Mouse (Mus musculus): ENCODE data around the gene Tex52. TPM values are rescaled to one million over a fixed set of nuclear protein-coding genes. Genes with fewer than 3 reads are reported as not detected.

Gene Tex52
- total and polyA plus RNA-seq, 2 experiments = not detected

- Histone ChIP-seq H3K4me3 (ENCODE audit: insufficient read depth, low read depth, low read length) (no peak overlapping the region), H3K4me1 (ENCODE audit: control insufficient read depth, insufficient read depth, low read length) (0 out of 2 replicates have a peak, but pooled peaks cover 2% of the 10 kb centered on the region), H3K79me2 (ENCODE audit: control insufficient read depth, insufficient read depth, low read length) (no peaks in the 10 kb centered on the region), H3K27ac (replicated peaks; ENCODE audit: insufficient read depth, low read depth, low read length) (no peak overlapping the region), H3K9ac (ENCODE audit: low read depth, low read length) (no peak overlapping the region), H3K27me3 (ENCODE audit: control insufficient read depth, insufficient read depth, low read length) (no peaks in the 10 kb centered on the region), H3K36me3 (ENCODE audit: control insufficient read depth, insufficient read depth, low read length) (no peaks in the 10 kb centered on the region)
- WGBS = 34% methylated on average over 21 of the region's 21 CpGs
- no peak for DNase-seq (ENCODE audit: extremely low read depth, low read depth, low spot score)
- TF ChIP-seq CTCF (IDR thresholded peaks at IDR 0.05; ENCODE audit: low read depth, low read length) = no peak
- TF ChIP-seq POLR2A (IDR thresholded peaks at IDR 0.05; ENCODE audit: extremely low read depth, insufficient read depth, low read length) = no peak
These were observed 24.3 kb downstream of the Tex52 start for GRCm38 (mm10) chr6:128399421-128400185.

GRCm38 (mm10) chr6:128404708-128405107 lies 29.5 kb downstream of the Tex52 start:
- Histone ChIP-seq H3K79me2 (ENCODE audit: control insufficient read depth, insufficient read depth, low read length) (no peaks in the 10 kb centered on the region), H3K27me3 (ENCODE audit: control insufficient read depth, insufficient read depth, low read length) (no peaks in the 10 kb centered on the region), H3K27ac (replicated peaks; ENCODE audit: insufficient read depth, low read depth, low read length) (no peak overlapping the region), H3K4me1 (ENCODE audit: control insufficient read depth, insufficient read depth, low read length) (no peaks in the 10 kb centered on the region), H3K4me3 (ENCODE audit: insufficient read depth, low read depth, low read length) (no peak overlapping the region), H3K36me3 (ENCODE audit: control insufficient read depth, insufficient read depth, low read length) (peaks cover 4% of the 10 kb centered on the region; the same call in 1 of the 2 replicates), H3K9ac (ENCODE audit: low read depth, low read length) (no peak overlapping the region)
- DNase-seq (ENCODE audit: extremely low read depth, low read depth, low spot score) = no peak
- 71% methylated on average over 5 of the region's 5 CpGs for WGBS
- TF ChIP-seq CTCF (IDR thresholded peaks at IDR 0.05; ENCODE audit: low read depth, low read length) = no peak
- no peak for TF ChIP-seq POLR2A (IDR thresholded peaks at IDR 0.05; ENCODE audit: extremely low read depth, insufficient read depth, low read length)

GRCm38 (mm10) chr6:128408544-128409125 lies 33.4 kb downstream of the Tex52 start:
- no peaks in the 10 kb centered on the region for H3K79me2 ChIP-seq (ENCODE audit: control insufficient read depth, insufficient read depth, low read length)
- H3K4me1 ChIP-seq (ENCODE audit: control insufficient read depth, insufficient read depth, low read length) = no peaks in the 10 kb centered on the region
- no peak overlapping the region for H3K9ac ChIP-seq (ENCODE audit: low read depth, low read length)
- WGBS = 85% methylated on average over 7 of the region's 7 CpGs
- DNase-seq (ENCODE audit: extremely low read depth, low read depth, low spot score) = no peak
- H3K36me3 ChIP-seq (ENCODE audit: control insufficient read depth, insufficient read depth, low read length) = peaks cover 9% of the 10 kb centered on the region
- no peak overlapping the region for H3K27ac ChIP-seq (replicated peaks; ENCODE audit: insufficient read depth, low read depth, low read length)
- no peaks in the 10 kb centered on the region for H3K27me3 ChIP-seq (ENCODE audit: control insufficient read depth, insufficient read depth, low read length)
- TF ChIP-seq CTCF (IDR thresholded peaks at IDR 0.05; ENCODE audit: low read depth, low read length) = no peak
- no peak overlapping the region for H3K4me3 ChIP-seq (ENCODE audit: insufficient read depth, low read depth, low read length)

- H3K9ac ChIP-seq (ENCODE audit: low read depth, low read length) = no peak overlapping the region
- no peak overlapping the region for H3K27ac ChIP-seq (replicated peaks; ENCODE audit: insufficient read depth, low read depth, low read length)
- peaks cover 9% of the 10 kb centered on the region for H3K36me3 ChIP-seq (ENCODE audit: control insufficient read depth, insufficient read depth, low read length)
- H3K4me3 ChIP-seq (ENCODE audit: insufficient read depth, low read depth, low read length) = no peak overlapping the region
- no peaks in the 10 kb centered on the region for H3K4me1 ChIP-seq (ENCODE audit: control insufficient read depth, insufficient read depth, low read length)
- DNase-seq (ENCODE audit: extremely low read depth, low read depth, low spot score) = no peak
- H3K79me2 ChIP-seq (ENCODE audit: control insufficient read depth, insufficient read depth, low read length) = no peaks in the 10 kb centered on the region
- TF ChIP-seq POLR2A (IDR thresholded peaks at IDR 0.05; ENCODE audit: extremely low read depth, insufficient read depth, low read length) = no peak
- TF ChIP-seq CTCF (IDR thresholded peaks at IDR 0.05; ENCODE audit: low read depth, low read length) = no peak
- no peaks in the 10 kb centered on the region for H3K27me3 ChIP-seq (ENCODE audit: control insufficient read depth, insufficient read depth, low read length)
- 91% methylated on average over 13 of the region's 13 CpGs for WGBS
These were observed 35.0 kb downstream of the Tex52 start for GRCm38 (mm10) chr6:128410305-128410704.

- Histone ChIP-seq H3K4me1 (ENCODE audit: control insufficient read depth, insufficient read depth, low read length) (no peaks in the 10 kb centered on the region), H3K79me2 (ENCODE audit: control insufficient read depth, insufficient read depth, low read length) (no peaks in the 10 kb centered on the region), H3K27ac (replicated peaks; ENCODE audit: insufficient read depth, low read depth, low read length) (no peak overlapping the region), H3K4me3 (ENCODE audit: insufficient read depth, low read depth, low read length) (no peak overlapping the region), H3K9ac (ENCODE audit: low read depth, low read length) (no peak overlapping the region), H3K27me3 (ENCODE audit: control insufficient read depth, insufficient read depth, low read length) (no peaks in the 10 kb centered on the region), H3K36me3 (ENCODE audit: control insufficient read depth, insufficient read depth, low read length) (peaks cover 9% of the 10 kb centered on the region)
- DNase-seq (ENCODE audit: extremely low read depth, low read depth, low spot score) = peak; percentile 37
- TF ChIP-seq CTCF (IDR thresholded peaks at IDR 0.05; ENCODE audit: low read depth, low read length) = peak; percentile 74
- no peak for TF ChIP-seq POLR2A (IDR thresholded peaks at IDR 0.05; ENCODE audit: extremely low read depth, insufficient read depth, low read length)
- 15% methylated on average over 3 of the region's 3 CpGs for WGBS
These were observed 35.9 kb downstream of the Tex52 start for GRCm38 (mm10) chr6:128411115-128411514.

GRCm38 (mm10) chr6:128416169-128416568 lies 40.9 kb downstream of the Tex52 start:
- TF ChIP-seq POLR2A (IDR thresholded peaks at IDR 0.05; ENCODE audit: extremely low read depth, insufficient read depth, low read length) = no peak
- 93% methylated on average over 5 of the region's 5 CpGs for WGBS
- no peak overlapping the region for H3K4me3 ChIP-seq (ENCODE audit: insufficient read depth, low read depth, low read length)
- no peak overlapping the region for H3K27ac ChIP-seq (replicated peaks; ENCODE audit: insufficient read depth, low read depth, low read length)
- H3K9ac ChIP-seq (ENCODE audit: low read depth, low read length) = no peak overlapping the region
- H3K79me2 ChIP-seq (ENCODE audit: control insufficient read depth, insufficient read depth, low read length) = no peaks in the 10 kb centered on the region; the same call in 1 of the 2 replicates
- peaks cover 2% of the 10 kb centered on the region; the same call in 1 of the 2 replicates for H3K36me3 ChIP-seq (ENCODE audit: control insufficient read depth, insufficient read depth, low read length)
- H3K27me3 ChIP-seq (ENCODE audit: control insufficient read depth, insufficient read depth, low read length) = no peaks in the 10 kb centered on the region
- no peaks in the 10 kb centered on the region for H3K4me1 ChIP-seq (ENCODE audit: control insufficient read depth, insufficient read depth, low read length)
- DNase-seq (ENCODE audit: extremely low read depth, low read depth, low spot score) = no peak

All from liver, adult 2 months (tissue).